Comparison of ENCODE assay signal across 8 mouse cellular contexts in genomic region chr9:62810543-62811515, GRCm38 (mm10). TPM values are rescaled to one million over a fixed set of nuclear protein-coding genes. Genes with fewer than 3 reads are reported as not detected.
DNase-seq lines count a peak whose midpoint lies in the region; ATAC-seq and TF ChIP-seq lines count a peak whose summit lies in the region.

No protein-coding gene starts in this region.

- peak overlapping the region; percentile 95 for H3K4me3 ChIP-seq in testis, adult 2 months (ENCODE audit: control insufficient read depth, low read depth, low read length)
- H3K4me3 ChIP-seq in forebrain, embryonic 14.5 days (ENCODE audit: low read depth, low read length) = peak overlapping the region; percentile 96
- H3K4me3 ChIP-seq in midbrain, embryonic 16.5 days (ENCODE audit: low read depth, low read length) = peak overlapping the region; percentile 88

- peak; percentile 56 for ATAC-seq in cerebellum, adult (ENCODE audit: insufficient number of reproducible peaks, low FRiP score, low TSS enrichment)
- ATAC-seq in forebrain, embryonic 14.5 days = peak; percentile 66
- peak; percentile 71 for ATAC-seq in midbrain, embryonic 16.5 days

- TF ChIP-seq POLR2A in testis, adult 2 months (IDR thresholded peaks at IDR 0.05; ENCODE audit: control insufficient read depth, low read depth, low read length) = peak; percentile 56; the same call in 1 of the 2 replicates

- DNase-seq in cerebellum, adult 8-10 months = no peak
- DNase-seq in testis, postnatal 14 days (ENCODE audit: low spot score) = no peak
- peak; percentile 52 for DNase-seq in forebrain, embryonic 14.5 days (ENCODE audit: low spot score)
- peak; percentile 34 to 36 for DNase-seq in layer of hippocampus, postnatal 25 days (ENCODE audit: extremely low spot score in 1 of 2, low spot score in 1 of 2)
- DNase-seq in thymus, postnatal 10 days (ENCODE audit: low spot score in 2 of 2) = peak; percentile 9 to 17

- peak overlapping the region; percentile 69 for H3K27ac ChIP-seq in testis, adult 2 months (ENCODE audit: control insufficient read depth, insufficient read depth, low read depth, low read length)
- peak overlapping the region; percentile 96 for H3K27ac ChIP-seq in forebrain, embryonic 14.5 days (ENCODE audit: low read depth, low read length)
- H3K27ac ChIP-seq in midbrain, embryonic 16.5 days (ENCODE audit: low read length) = peak overlapping the region; percentile 99

- H3K27me3 ChIP-seq in testis, adult 2 months (ENCODE audit: control insufficient read depth, insufficient read depth, low read length) = no peaks in the 10 kb centered on the region
- H3K27me3 ChIP-seq in forebrain, embryonic 14.5 days (replicated peaks; ENCODE audit: control insufficient read depth, insufficient read depth, low read length) = no peaks in the 10 kb centered on the region
- H3K27me3 ChIP-seq in midbrain, embryonic 16.5 days (ENCODE audit: control insufficient read depth, insufficient read depth, low read depth, low read length) = no peaks in the 10 kb centered on the region

- no peaks in the 10 kb centered on the region for H3K9me3 ChIP-seq in forebrain, embryonic 14.5 days (replicated peaks; ENCODE audit: control insufficient read depth, low read length)
- no peaks in the 10 kb centered on the region for H3K9me3 ChIP-seq in midbrain, embryonic 16.5 days (replicated peaks; ENCODE audit: control insufficient read depth, low read length, poor library complexity, severe bottlenecking)

- H3K4me2 ChIP-seq in forebrain, embryonic 14.5 days (ENCODE audit: low read length) = peak overlapping the region; percentile 85
- H3K4me2 ChIP-seq in midbrain, embryonic 16.5 days (ENCODE audit: low read length) = peak overlapping the region; percentile 84

- 0 out of 2 replicates have a peak, but pooled peaks have one; percentile 5 for TF ChIP-seq CTCF in testis, adult 2 months (IDR thresholded peaks at IDR 0.05; ENCODE audit: control insufficient read depth, insufficient read depth, insufficient replicate concordance, low read depth, low read length)

- under 1% methylated on average over 58 of the region's 58 CpGs for WGBS in forebrain, embryonic 14.5 days
- WGBS in midbrain, embryonic 16.5 days = under 1% methylated on average over 58 of the region's 58 CpGs

- no peaks in the 10 kb centered on the region for H3K36me3 ChIP-seq in testis, adult 2 months (ENCODE audit: control insufficient read depth, insufficient read depth, low read length)
- no peaks in the 10 kb centered on the region for H3K36me3 ChIP-seq in forebrain, embryonic 14.5 days (ENCODE audit: control insufficient read depth, insufficient read depth, low read length)
- no peaks in the 10 kb centered on the region for H3K36me3 ChIP-seq in midbrain, embryonic 16.5 days (ENCODE audit: control insufficient read depth, insufficient read depth, low read length)

- H3K4me1 ChIP-seq in testis, adult 2 months (ENCODE audit: control insufficient read depth, insufficient read depth, low read length) = peaks cover 7% of the 10 kb centered on the region
- H3K4me1 ChIP-seq in forebrain, embryonic 14.5 days (ENCODE audit: control insufficient read depth, insufficient read depth, low read length) = peaks cover 20% of the 10 kb centered on the region
- peaks cover 21% of the 10 kb centered on the region for H3K4me1 ChIP-seq in midbrain, embryonic 16.5 days (ENCODE audit: control insufficient read depth, insufficient read depth, low read length)

- H3K9ac ChIP-seq in forebrain, embryonic 14.5 days (ENCODE audit: low read length) = peak overlapping the region; percentile 93
- peak overlapping the region; percentile 98 for H3K9ac ChIP-seq in midbrain, embryonic 16.5 days (ENCODE audit: low read depth, low read length)

RNA-seq across cellular contexts. Expression of gene Fem1b, which starts 0.9 kb away (rescaled TPM):
- polyA plus RNA-seq in testis, adult 2 months (2012; rRNA removed) = 74.0 and 75.6 TPM in 2 replicates
- polyA plus RNA-seq in forebrain, embryonic 14.5 days (2014; fragmentation: Nextera tagmentation; extraction: Ambion mirVana) = 57.8 and 60.8 TPM in 2 replicates
- 100 to 1,000 TPM in 1 of 2 experiments, 10 to 100 TPM in 1; 97.6 to 105 TPM for total RNA-seq in layer of hippocampus, postnatal 25 days (2021)
- polyA plus RNA-seq in midbrain, embryonic 16.5 days (2015; fragmentation: Nextera tagmentation; extraction: Ambion mirVana) = 64.5 and 69.3 TPM in 2 replicates

RNA-seq across cellular contexts. Expression of gene Cln6, which starts 27.8 kb away (rescaled TPM):
- polyA plus RNA-seq in testis, adult 2 months (2012; rRNA removed) = 105 and 109 TPM in 2 replicates
- 3.8 and 4.9 TPM in 2 replicates for polyA plus RNA-seq in forebrain, embryonic 14.5 days (2014; fragmentation: Nextera tagmentation; extraction: Ambion mirVana)
- total RNA-seq in layer of hippocampus, postnatal 25 days (2021) = 10 to 100 TPM; 11.4 to 13.4 TPM
- 4.1 and 5.1 TPM in 2 replicates for polyA plus RNA-seq in midbrain, embryonic 16.5 days (2015; fragmentation: Nextera tagmentation; extraction: Ambion mirVana)

RNA-seq across cellular contexts. Expression of gene Calml4, which starts 47.1 kb away (rescaled TPM):
- 5.2 and 5.6 TPM in 2 replicates for polyA plus RNA-seq in testis, adult 2 months (2012; rRNA removed)
- 12.0 and 12.9 TPM in 2 replicates for polyA plus RNA-seq in forebrain, embryonic 14.5 days (2014; fragmentation: Nextera tagmentation; extraction: Ambion mirVana)
- 1 to 10 TPM; 1.2 to 2.4 TPM for total RNA-seq in layer of hippocampus, postnatal 25 days (2021)
- polyA plus RNA-seq in midbrain, embryonic 16.5 days (2015; fragmentation: Nextera tagmentation; extraction: Ambion mirVana) = 10.7 and 11.2 TPM in 2 replicates

Comparison
In these comparisons a context has a peak if more than half of its experiments do, and no peak if none do; other contexts are left out.
1. DNase-seq: peak in forebrain, embryonic 14.5 days (single experiment), layer of hippocampus, postnatal 25 days (2 of 2) and thymus, postnatal 10 days (2 of 2); none in cerebellum, adult 8-10 months (single experiment) and testis, postnatal 14 days (single experiment).
2. RNA of gene Cln6, which starts 27.8 kb away (polyA plus RNA-seq): 105 to 109 TPM in testis, adult 2 months; 4.1 to 5.1 TPM in midbrain, embryonic 16.5 days and 3.8 to 4.9 TPM in forebrain, embryonic 14.5 days; every median in the first group is over 10 times any median in the second.
3. Peak in every context shown above with its lines, with median percentiles within 50 percentile points of each other: ATAC-seq, H3K27ac ChIP-seq and H3K4me3 ChIP-seq.